In the genomic region with DNA sequence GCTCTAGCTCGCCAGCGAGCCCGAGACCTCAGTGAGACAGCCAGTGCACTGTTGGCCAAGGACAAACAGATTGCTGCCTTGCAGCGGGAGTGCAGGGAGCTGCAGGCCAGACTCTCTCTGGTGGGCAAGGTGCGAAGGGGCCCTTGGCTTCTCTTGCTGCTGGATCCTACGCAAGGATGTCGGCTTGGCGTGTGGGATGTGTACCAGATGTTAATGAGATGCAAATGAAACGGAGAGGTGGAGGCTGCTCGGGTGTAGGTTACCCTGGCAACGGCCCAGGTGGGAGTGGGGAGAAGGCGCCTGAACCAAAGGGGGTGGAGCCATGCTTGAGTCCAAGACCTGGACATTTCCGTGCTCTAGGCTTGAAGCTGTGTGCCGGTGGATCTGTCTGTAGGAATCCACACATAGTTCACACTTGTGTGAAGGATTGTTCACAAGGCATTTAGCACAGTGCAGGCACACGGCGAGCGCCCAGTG, we compare ENCODE assay signal across 8 mouse cellular contexts. TPM values are rescaled to one million over a fixed set of nuclear protein-coding genes. Genes with fewer than 3 reads are reported as not detected.
DNase-seq lines count a peak whose midpoint lies in the region; ATAC-seq and TF ChIP-seq lines count a peak whose summit lies in the region.

No protein-coding gene starts in this region.

- no peak for ATAC-seq in megakaryocyte, adult 5-6 weeks (ENCODE audit: poor library complexity, severe bottlenecking)
- no peak for ATAC-seq in liver, postnatal 0 days
- no peak for ATAC-seq in activated CD4-positive, CD25-positive, alpha-beta regulatory T cell, adult 4 months

- H3K27me3 ChIP-seq in megakaryocyte, embryonic 14.5 days (replicated peaks) = peaks cover 36% of the 10 kb centered on the region
- H3K27me3 ChIP-seq in liver, postnatal 0 days (ENCODE audit: insufficient read depth, low read length) = peaks cover 53% of the 10 kb centered on the region
- H3K27me3 ChIP-seq in small intestine, adult 2 months (ENCODE audit: control insufficient read depth, insufficient read depth, low read length) = peaks cover 36% of the 10 kb centered on the region

- H3K4me3 ChIP-seq in megakaryocyte, embryonic 14.5 days (replicated peaks) = peak overlapping the region; percentile 76
- peak overlapping the region; percentile 49 for H3K4me3 ChIP-seq in liver, postnatal 0 days (ENCODE audit: low read depth, low read length)
- H3K4me3 ChIP-seq in small intestine, adult 2 months (ENCODE audit: low read depth, low read length) = peak overlapping the region; percentile 48

- no peak overlapping the region for H3K9ac ChIP-seq in liver, postnatal 0 days (replicated peaks)

- TF ChIP-seq POLR2A in small intestine, adult 2 months (IDR thresholded peaks at IDR 0.05; ENCODE audit: low read depth, low read length) = no peak

- no peak overlapping the region for H3K27ac ChIP-seq in liver, postnatal 0 days (ENCODE audit: low read depth)
- H3K27ac ChIP-seq in small intestine, adult 2 months (ENCODE audit: insufficient read depth, low read depth, low read length) = no peak overlapping the region

- no peak for TF ChIP-seq CTCF in liver, postnatal 0 days (IDR thresholded peaks at IDR 0.05; ENCODE audit: low read depth)
- TF ChIP-seq CTCF in small intestine, adult 2 months (IDR thresholded peaks at IDR 0.05; ENCODE audit: extremely low read depth, insufficient read length, insufficient replicate concordance, low read depth, low read length) = no peak

- H3K4me1 ChIP-seq in megakaryocyte, embryonic 14.5 days = peaks cover 64% of the 10 kb centered on the region
- peaks cover 8% of the 10 kb centered on the region; the same call in 1 of the 2 replicates for H3K4me1 ChIP-seq in liver, postnatal 0 days (ENCODE audit: insufficient read depth)
- peaks cover 3% of the 10 kb centered on the region for H3K4me1 ChIP-seq in small intestine, adult 2 months (ENCODE audit: control insufficient read depth, insufficient read depth, insufficient read length, low read length)

- peak overlapping the region; percentile 82 for H3K4me2 ChIP-seq in liver, postnatal 0 days (ENCODE audit: low read depth, low read length)

- DNase-seq in cerebellum, adult 11-12 months = peak; percentile 87
- DNase-seq in frontal cortex, postnatal 10 days (ENCODE audit: low spot score in 2 of 2) = peak; percentile 71 to 82
- peak; percentile 72 to 83 for DNase-seq in kidney, postnatal 4 days
- peak; percentile 34 for DNase-seq in liver, postnatal 0 days

- no peak for TF ChIP-seq EP300 in liver, postnatal 0 days (IDR thresholded peaks at IDR 0.05; ENCODE audit: low read depth)

- peaks cover 76% of the 10 kb centered on the region for H3K36me3 ChIP-seq in megakaryocyte, embryonic 14.5 days (replicated peaks; ENCODE audit: low read length)
- H3K36me3 ChIP-seq in liver, postnatal 0 days (replicated peaks; ENCODE audit: insufficient read depth, low read length) = no peaks in the 10 kb centered on the region
- no peaks in the 10 kb centered on the region for H3K36me3 ChIP-seq in small intestine, adult 2 months (ENCODE audit: control insufficient read depth, insufficient read depth, low read length)

- no peaks in the 10 kb centered on the region for H3K9me3 ChIP-seq in megakaryocyte, embryonic 14.5 days
- H3K9me3 ChIP-seq in liver, postnatal 0 days (ENCODE audit: low read length) = no peaks in the 10 kb centered on the region

- WGBS in liver, postnatal 0 days (ENCODE audit: insufficient replicate concordance) = 19% methylated on average over 17 of the region's 17 CpGs
- 7% methylated on average over 17 of the region's 17 CpGs for WGBS in small intestine, adult 2 months

RNA-seq across cellular contexts. Expression of a gene that starts 3.2 kb away (rescaled TPM):
- 12.9 and 13.9 TPM in 2 replicates for polyA plus RNA-seq in megakaryocyte, embryonic 14.5 days (2012; ENCODE audit: insufficient read depth, low replicate concordance)
- 5.4 and 8.0 TPM in 2 replicates for total RNA-seq in megakaryocyte, adult 5-6 weeks (2015)
- total RNA-seq in megakaryocyte, adult 5-6 weeks (2017) = 6.1 and 8.6 TPM in 2 replicates
- polyA plus RNA-seq in liver, postnatal 0 days (2015; fragmentation: Nextera tagmentation; extraction: Ambion mirVana) = 0.59 and 1.2 TPM in 2 replicates
- polyA plus RNA-seq in small intestine, adult 2 months (2012; rRNA removed) = 0.89 and 1.3 TPM in 2 replicates
- polyA plus RNA-seq in activated CD4-positive, CD25-positive, alpha-beta regulatory T cell, adult 4 months (2017; shearing (Covaris generic)) = 1 to 10 TPM; 1.6 to 2.4 TPM

RNA-seq across cellular contexts. Expression of a gene that starts 26.2 kb away (rescaled TPM):
- 5.6 and 15.5 TPM in 2 replicates for polyA plus RNA-seq in megakaryocyte, embryonic 14.5 days (2012; ENCODE audit: insufficient read depth, low replicate concordance)
- total RNA-seq in megakaryocyte, adult 5-6 weeks (2015) = 200 and 205 TPM in 2 replicates
- 58.9 and 59.0 TPM in 2 replicates for total RNA-seq in megakaryocyte, adult 5-6 weeks (2017)
- 114 and 120 TPM in 2 replicates for polyA plus RNA-seq in liver, postnatal 0 days (2015; fragmentation: Nextera tagmentation; extraction: Ambion mirVana)
- polyA plus RNA-seq in small intestine, adult 2 months (2012; rRNA removed) = 21.5 and 43.3 TPM in 2 replicates
- polyA plus RNA-seq in activated CD4-positive, CD25-positive, alpha-beta regulatory T cell, adult 4 months (2017; shearing (Covaris generic)) = 100 to 1,000 TPM; 373 to 410 TPM

RNA-seq across cellular contexts. Expression of a gene that starts 29.8 kb away (rescaled TPM):
- polyA plus RNA-seq in megakaryocyte, embryonic 14.5 days (2012; ENCODE audit: insufficient read depth, low replicate concordance) = 30.8 and 297 TPM in 2 replicates
- total RNA-seq in megakaryocyte, adult 5-6 weeks (2015) = 284 and 331 TPM in 2 replicates
- 235 and 273 TPM in 2 replicates for total RNA-seq in megakaryocyte, adult 5-6 weeks (2017)
- polyA plus RNA-seq in liver, postnatal 0 days (2015; fragmentation: Nextera tagmentation; extraction: Ambion mirVana) = 250 and 274 TPM in 2 replicates
- 0.08 and 0.14 TPM in 2 replicates for polyA plus RNA-seq in small intestine, adult 2 months (2012; rRNA removed)
- not detected for polyA plus RNA-seq in activated CD4-positive, CD25-positive, alpha-beta regulatory T cell, adult 4 months (2017; shearing (Covaris generic))

Comparison
In these comparisons a context has a peak if more than half of its experiments do, and no peak if none do; other contexts are left out.
1. DNase-seq: peak in every context shown above with its lines; median percentile 87 in cerebellum, adult 11-12 months; 78 in kidney, postnatal 4 days; 76 in frontal cortex, postnatal 10 days; 34 in liver, postnatal 0 days.
2. RNA of a gene that starts 29.8 kb away (polyA plus RNA-seq): 30.8 to 297 TPM in megakaryocyte, embryonic 14.5 days and 250 to 274 TPM in liver, postnatal 0 days; 0.08 to 0.14 TPM in small intestine, adult 2 months and not detected in activated CD4-positive, CD25-positive, alpha-beta regulatory T cell, adult 4 months; every median in the first group is over 10 times any median in the second.
3. Peak in every context shown above with its lines, with median percentiles within 50 percentile points of each other: H3K4me3 ChIP-seq.